Mouse (Mus musculus) right cerebral cortex, postnatal 25 days (tissue): ENCODE data around the gene Kifc3.

ENCODE experiments used
- DNase-seq: peaks from one replicate; pipeline ENCODE4 v3.0.0; 2022

The Kifc3 gene

DNA sequence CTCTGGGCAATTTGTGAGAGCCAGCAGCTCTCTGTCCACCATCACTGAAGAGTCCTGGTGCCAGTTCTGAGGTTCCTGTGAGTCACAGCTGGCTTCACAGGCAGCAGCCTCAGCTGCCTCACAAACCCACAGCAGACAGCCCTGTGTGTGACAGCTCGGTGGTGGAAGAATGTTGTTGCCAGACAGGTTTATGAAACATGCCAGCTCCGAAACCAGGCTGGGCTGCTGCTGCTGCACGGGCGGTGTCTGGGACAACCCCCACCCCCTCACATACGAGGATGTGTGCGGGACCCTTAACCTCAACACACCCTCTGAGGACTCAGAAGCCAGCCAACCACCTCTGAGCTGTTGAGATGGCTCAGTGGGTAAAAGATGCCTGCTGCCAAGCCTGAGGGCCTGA is 48.0 kb downstream of the Kifc3 start:
- DNase-seq: no peak

DNA sequence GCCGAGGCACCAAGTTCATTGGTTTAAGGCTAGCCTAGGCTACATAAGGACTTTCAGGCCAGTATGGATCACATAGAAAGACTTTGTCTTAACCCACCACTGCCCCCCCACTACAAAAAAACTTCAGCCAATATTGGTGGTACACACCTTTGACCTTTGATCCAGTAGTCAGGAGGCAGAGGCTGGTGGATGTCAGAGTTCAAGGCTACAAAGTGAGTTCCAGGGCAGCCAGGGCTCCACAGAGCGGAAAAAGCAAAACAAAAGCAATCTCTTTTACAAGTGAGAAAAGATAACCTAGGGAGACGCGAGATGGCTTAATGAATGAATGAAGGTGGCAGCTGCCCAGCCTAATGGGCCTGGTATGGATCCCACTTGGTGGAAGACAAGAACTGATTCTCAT is 48.6 kb downstream of the Kifc3 start:
- DNase-seq: no peak

DNA sequence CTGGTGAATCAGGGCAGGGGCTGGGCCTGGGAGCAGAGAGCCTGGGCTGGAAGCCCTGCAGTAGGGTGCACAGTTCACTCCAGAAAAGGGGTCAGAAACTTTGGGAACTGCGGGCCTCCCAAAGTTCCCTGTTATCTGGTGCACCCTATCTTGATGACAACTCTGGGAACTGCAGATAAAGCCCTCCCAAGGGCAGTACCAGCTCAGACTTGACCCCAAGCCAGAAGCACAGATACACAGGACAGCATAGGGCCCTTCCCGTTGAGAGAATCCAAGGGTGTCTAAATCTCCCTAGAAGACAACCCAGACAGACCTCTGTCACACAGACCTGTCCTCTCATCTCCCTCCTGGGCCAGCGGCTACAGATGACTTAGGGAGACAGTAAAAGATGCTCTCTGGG is 52.0 kb downstream of the Kifc3 start:
- DNase-seq: no peak

DNA sequence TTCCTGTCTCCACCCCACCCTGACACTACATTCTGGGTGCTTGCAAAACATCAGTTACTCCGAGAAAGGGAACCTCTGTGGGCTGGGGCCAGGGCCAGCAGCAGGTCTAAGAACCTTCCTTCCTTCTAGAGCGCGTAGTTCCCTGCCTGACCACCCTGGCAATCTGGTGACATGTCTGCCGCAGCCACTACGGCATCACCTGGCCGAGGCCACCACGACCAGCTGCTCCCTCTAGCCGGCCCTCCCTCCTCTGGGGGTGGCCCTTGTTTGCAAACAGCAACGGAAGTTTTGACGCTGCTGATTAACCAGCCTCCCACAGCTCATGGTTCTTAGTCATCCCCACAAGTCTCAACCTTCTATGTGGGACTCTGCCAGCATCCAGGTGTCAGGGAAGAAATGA is 53.2 kb downstream of the Kifc3 start:
- no peak for DNase-seq

DNA sequence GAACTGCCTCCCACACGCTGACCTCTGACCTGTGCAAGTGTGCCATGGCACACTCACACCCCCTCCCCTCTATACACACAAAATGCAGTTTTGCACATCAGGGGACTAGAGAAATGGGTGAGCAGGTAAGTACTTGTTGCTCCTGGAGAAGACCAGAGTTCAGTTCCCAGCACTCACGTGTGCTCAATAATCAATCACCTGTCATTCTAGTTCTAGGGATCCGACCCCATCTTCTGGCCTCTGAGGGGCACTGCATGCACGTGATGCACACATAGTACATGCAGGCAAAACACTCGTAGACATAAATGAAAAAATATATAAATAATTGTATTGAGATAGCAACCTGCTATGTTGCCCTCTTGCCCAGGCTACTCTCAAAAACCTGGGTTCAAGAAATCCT is 55.8 kb downstream of the Kifc3 start:
- no peak for DNase-seq

DNA sequence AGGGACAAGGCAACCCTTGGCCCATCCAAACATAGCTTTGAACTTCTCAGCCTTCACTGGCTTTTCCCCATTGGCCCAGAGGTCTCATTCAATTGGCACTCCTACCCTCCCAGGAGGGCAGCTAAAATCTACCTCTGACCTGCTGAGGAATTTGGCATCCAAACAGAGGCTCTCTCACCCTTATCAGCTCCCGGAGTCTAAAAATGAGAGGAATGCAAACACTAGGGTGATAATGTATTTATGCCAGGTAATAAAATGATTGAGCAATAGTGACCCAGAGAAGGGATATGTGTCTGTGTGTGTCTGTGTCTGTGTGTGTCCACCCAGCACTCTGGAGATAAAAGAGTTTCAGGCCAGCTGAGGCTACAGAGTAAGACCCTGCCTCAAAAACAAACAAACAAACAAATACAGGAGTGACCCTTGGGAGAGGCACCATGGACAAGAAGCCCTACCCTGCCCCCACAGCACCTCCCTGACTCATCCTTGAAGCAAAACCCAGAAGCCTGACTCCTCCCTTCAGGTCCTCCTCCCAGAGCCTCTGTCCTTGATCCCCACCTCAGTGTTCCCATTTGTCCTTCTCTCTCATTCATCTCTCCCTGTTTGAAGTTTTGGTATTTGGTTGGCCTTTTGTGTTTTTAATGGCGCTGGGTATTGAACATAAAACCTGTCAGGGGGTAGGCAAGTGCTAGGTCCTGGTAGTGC is 56.4 kb downstream of the Kifc3 start:
- no peak for DNase-seq

DNA sequence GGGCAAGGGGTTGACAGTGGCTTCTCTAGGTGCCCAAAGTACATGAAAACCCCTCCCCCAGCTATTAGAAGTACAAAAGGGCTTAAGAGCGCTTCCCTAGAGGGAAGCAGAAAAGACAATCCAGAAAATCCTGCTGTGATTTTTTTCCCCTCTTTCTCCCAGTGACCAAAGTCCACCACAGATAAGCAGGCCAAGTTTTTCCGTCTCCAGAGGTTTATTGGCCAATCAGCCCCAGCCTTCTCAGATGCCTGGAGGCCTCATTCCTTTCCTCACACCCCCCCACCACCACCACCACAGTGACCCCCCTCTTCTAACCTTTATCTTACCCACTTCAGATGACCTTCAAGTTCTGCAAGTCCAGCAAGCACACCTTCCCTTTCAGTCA is 58.0 kb downstream of the Kifc3 start:
- no peak for DNase-seq

DNA sequence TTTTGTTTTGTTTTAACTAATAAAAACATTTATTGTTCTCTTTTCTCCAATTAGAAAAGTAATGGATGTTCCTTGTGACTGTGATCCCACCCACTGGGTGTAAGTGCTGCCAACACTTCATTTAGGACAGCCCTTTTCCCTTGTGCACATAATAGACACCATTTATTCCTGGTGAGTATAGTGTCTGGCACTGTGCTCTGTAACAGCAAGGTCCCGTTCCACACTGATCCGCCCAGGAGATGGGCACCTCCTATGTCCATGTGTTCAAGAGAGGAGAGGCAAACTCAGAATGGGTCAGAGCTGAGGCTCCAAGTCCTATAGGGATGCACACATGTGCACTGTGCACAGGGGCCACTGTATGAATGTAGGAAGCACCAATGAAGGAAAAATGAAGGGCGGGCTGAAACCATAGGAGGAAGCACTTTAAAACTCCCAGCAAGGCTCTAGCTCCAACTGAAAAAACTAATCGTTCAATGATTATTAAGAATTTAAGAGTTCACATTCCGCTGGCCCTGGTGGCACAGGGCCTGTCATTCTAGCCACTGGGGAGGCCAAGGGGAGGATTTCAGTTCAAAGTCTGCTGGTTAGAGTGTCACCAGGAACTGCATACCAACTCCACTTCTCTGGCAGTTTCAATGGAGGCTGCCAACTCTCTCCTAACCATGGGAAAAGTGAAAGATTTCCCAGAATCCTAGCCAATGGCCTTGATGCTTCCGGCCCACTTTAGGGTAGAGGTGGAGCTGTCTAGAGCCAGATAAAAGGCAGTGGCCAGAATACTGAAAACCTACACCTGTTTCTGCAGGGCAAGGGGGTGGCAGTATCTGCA is 58.6 kb downstream of the Kifc3 start:
- no peak for DNase-seq

DNA sequence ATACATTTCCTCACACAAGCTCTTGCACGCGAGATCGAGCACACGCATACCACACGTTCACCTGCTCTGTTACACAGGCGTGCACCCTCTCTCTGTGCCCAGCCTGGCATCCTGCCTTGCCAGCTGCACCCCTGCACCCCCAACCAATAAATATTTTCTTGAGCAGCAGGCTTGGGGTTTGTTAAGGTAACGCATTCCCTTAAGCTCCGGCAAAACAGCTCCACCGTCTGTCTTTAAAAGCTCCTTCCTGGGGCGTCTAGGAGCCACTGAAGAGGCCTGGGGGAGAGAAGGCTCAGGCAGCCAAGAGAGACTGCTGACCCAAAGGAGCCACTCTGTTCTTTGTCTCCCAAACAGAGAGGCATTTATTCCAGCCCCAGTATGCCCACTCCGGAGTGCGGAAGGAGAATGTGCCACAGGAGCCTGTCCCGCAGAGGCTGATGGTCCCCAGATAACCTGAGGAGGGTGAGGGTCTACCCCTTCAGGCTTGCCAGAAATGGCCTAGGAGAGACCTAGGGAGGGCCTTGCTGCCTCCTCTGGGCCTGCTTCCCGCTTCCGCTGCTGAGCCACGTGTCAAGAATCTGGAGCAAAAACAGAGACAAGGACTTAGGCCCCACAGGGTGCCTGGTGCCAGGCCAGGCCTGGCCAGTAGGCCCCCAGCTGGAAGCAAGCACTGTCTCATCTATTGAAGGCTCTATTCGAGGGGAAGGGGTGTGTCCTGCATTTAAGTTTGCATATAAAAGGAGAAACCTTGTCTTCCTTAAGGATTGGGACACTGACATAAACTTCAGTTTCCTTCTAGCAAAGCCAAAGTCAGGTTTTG is 59.4 kb downstream of the Kifc3 start:
- DNase-seq: peak; percentile 47

DNA sequence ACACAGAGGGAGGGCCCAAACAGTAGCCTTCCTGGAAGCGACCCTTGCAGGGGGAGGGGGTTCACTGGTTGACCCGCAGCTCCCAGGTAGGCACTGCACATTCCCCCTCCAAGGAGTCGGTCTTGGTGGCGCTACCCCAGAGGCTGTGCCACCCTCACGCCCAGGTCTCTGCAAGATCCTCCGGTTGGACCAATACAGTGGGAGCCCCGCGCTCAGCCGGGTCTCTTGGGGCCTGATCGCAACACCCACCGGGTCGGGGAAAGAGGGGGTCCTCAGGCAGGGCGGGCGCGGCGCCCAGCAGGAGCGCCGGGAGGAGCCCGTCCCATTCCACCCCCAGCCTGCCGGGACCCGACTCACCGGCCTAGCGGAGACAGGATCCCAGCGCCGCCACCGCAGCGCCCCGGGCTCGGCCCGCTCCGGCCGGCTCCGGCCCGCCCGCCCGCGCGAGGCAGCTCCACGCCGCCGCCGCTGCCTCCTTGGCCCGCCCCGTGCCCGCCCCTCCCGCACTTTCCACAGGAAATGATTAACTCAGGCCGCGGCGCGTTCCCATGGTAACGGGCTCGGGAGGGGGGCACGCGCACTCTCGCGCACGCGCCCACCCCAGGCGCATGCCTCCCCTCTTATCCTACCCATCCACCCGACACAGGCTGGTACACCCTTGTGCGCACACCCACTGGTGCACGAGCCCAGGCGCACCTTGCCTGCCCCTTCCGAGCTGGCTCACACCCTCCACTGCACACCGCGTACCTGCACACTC is 60.4 kb downstream of the Kifc3 start:
- DNase-seq: peak; percentile 90

DNA sequence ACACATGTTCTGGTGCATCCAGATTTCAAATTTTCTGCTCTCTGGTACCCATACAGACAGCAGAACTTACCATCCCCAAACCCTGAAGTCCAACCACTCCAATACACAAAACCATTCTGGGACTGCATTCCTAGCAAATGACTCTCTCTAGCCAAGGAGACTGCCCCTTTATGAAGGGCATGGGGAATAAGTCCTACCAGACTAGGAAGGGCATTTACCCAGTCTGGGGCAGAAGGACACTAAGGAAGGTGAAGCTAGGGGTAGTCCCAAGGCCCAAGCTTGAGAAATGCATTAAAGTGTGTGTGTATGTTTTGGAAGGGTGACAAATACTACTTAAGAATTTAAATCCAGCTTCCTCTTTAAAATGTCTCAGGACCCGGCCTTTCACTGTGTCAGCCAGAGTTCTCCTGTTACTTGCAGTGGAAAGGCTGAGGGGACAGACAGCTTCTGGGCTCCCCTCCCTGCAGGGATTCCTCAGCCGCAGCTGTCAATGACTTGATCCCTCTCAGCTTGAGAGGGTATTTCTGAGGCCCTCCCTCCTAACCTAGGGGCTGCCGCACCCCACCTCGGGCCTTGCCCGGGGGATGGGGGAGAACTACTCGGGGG is 61.0 kb downstream of the Kifc3 start:
- no peak for DNase-seq

DNA sequence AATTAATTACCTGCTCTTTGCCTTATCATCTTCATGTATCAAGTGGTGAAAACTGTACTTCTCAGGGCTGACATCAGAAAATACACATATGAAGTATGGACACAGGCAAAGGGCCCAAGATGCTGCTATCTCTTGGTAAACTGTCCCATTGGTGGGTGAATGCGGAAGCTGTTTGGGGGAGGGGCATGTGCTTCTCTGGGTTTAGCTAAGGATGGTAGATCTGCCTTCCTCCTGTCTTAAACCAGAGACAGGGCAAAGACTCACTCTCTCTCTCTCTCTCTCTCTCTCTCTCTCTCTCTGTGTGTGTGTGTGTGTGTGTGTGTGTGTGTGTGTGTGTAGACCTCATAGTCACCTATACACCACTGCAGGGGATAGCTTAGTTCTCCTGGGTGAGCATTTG is 61.6 kb downstream of the Kifc3 start:
- DNase-seq: no peak

DNA sequence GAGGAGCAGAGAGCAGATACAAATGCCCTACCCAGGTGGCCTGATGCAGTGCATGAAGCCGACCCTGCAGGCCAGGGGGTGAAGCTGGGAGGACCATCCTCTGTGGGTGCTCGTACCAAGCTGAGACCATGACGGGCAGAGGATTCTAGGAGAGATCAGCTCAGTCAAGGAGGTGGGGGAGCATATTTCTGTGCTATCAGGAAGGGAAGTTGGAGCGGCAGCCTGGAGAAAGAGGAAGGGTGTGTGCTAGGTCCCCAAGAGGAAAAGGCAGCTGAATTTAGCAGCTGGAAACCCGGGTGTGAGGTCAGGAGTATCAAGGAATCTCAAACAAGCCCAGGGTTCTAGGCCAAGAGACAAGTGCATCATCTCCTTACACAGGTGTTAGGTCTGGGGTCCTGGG is 62.1 kb downstream of the Kifc3 start:
- no peak for DNase-seq

DNA sequence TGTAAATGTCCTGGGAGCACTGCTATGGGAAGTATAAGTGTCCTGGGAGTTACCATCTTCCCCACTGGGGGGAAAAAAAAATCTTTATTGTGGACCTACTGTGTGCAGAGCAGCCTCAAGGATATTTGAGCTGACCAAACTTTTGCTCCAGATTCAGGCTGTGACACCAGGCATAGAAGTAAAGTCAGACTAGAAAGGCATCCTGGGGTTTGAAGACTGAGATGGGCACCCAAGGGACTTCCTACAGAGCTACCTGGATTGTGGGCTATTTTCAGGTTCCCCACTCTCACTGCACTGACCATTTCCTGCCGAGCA is 63.6 kb downstream of the Kifc3 start:
- DNase-seq: no peak

DNA sequence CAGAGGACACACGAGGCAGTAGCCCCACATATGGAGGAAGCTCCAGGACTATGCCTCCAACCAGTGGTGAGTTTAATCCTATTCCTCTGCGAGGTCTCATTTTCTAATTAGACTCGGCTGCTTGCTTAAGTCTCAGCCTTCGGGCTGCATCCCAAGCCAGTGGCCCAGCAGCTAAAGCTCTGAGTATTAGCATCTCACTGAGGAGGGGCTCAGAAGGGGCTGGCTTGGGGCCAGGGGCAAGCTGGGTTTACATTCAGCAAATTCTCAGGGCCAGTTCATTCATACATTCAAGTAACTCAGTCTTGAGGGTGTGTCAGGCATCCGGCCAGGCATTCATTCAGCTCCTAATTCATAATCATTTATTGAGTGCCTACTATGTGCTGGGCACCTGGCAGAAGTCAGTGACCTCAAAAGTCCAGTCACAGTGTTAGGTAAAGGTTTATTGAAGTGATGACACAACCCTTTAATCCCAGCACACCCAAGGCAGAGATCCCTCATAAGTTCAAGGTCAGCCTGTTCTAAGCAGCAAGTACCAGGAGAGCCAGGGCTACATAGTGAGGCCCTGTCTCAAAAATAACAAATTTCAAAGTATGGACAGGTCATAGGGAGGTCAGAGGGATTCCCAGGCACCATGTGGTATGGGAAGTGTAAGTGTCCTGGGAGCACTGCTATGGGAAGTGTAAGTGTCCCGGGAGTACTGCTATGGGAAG is 64.1 kb downstream of the Kifc3 start:
- no peak for DNase-seq

DNA sequence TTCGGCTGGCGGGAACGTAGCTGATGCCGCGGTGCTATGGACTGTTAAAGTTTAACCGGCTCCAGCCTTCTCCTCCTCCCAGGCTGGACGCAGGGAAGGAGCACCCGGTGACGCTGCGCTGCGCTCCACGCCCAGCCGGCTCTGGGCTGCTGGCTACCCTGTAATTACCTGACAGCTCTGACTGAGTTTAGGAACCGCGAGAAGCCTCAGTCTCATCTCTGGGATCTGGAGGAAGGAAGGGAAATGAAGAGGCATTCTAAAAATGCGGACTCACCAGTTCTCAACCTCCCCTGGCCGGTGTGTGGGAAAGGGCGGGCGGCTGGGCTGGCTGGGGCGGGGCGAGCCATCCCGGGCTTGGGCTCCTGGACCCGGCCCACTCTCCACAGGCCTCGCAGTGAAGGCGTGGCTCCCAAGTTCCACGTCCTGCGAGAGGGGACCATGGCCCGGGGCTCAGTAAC is 64.9 kb downstream of the Kifc3 start:
- DNase-seq: no peak

DNA sequence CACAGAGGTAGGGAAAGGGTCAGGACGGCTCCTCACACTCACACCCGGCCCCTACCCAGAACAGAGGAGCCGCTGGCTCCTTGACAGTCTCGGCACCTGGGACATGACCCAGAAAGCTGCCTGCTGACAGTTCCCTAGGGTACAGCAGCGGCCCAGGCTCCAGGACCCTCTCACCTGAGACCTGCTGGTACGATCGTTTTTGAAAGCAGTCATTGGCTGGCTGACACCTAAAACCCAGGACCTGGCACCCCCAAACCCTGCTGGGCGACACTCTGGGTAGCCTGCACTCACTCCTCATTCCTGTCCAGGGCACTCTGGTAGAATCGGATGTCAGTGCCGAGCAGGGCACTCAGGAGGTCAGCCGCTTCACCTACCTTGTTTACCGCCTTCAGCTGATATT is 65.4 kb downstream of the Kifc3 start:
- no peak for DNase-seq

DNA sequence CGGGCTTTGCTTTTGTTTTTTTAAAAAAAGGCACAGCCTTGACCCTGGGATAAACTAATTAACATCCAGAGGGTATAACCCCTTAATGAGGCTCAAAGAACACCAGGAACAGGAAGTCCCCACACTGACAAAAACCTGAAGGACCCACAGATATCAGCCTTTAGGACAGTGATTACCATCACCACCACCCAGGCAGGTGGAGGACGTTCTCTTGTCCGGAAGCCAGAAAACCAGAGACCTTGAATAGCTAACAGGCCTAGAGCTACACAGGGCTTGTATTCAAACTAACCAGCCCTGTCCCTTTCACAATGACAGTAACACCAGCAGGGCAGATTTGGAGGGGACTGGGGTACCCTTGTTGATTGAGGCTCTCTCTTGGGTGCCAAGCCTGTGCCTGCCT is 66.4 kb downstream of the Kifc3 start:
- DNase-seq: no peak

DNA sequence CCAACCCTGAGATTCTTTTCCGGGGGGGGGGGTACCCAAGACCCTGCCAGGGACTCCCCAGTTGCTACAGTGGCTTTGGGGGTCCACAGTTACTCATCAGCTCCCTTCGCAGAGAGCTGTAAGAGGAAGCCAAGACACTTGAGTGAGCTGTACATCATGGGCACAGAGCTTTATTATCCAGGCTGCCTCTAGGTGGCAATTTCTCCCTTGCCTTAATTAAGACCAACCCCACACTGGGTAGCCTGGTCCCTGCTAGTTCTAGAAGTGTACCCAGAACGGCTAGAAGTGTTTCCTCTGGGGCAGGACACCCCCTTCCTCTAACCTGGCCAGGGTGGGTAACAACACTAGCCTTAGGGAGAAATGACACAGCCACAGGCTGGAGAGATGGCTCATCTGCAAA is 67.4 kb downstream of the Kifc3 start:
- DNase-seq: no peak

DNA sequence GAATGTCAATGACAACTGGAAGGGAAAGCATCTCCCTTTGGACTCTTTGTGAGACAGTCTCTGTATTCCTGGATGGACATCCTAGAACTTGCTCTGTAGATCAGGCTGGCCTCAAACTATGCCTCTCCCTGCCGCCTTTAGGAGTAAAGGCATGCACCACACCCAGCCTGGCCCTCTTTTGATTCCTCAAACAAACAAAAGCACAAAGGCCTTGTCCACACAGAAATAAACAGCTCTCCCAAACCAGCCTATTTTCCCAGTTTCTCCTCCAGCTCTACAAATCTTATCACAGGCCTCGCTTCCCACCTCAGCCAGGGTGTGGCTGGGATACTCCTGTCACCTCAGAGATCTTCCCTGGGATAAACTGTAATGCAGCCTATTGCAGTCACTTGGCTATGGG is 68.4 kb downstream of the Kifc3 start:
- DNase-seq: no peak

DNA sequence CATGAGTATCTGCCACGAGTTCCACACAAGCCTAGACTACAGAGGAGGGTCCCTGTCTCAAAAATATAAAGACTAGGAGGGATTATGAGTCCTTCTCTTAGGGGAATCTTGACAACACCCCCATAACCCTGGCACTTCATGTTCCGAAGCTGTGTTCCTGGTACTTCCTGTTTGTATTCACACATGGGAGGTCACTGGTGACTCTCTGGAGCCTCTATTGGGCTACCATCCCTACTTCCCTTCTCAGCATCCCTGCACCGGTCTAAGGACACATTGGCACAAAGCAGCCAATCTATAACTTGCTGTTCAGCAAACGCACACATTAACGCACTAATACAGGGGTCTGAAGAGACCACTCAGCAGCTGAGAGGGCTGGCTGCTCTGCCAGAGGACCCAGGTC is 70.6 kb downstream of the Kifc3 start:
- no peak for DNase-seq

DNA sequence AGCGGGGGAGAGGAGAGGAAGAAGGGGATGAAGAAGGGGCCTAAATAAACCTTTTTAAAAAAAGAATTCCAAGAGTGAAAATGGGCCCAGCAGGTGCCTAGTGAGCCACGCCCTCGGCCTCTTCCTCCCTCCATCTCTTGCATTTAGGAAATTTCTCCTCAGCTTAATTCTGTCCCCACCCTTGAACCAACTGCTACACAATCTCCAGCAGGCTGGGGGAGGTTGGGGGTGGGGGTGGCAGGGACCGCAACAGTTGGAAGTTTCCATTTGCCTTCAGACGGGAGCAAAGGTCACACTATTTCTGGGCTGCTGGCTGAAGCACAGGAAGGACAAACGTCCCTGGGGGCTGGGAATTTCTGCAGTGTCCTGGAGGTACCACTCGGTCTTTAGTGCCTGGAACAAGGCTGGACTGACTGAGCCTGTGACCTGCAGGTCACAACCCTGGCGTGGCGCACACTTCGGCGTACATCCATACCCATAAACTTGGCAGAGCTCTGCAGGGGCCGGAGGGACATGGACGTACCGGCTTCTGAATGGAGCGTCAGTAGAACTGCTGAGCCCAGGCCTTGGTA is 71.6 kb downstream of the Kifc3 start:
- DNase-seq: no peak
